Mouse (Mus musculus): Measurements from ENCODE around the gene Capn8.

- TF ChIP-seq GATA1 (IDR thresholded peaks at IDR 0.05; ENCODE audit: low read length) = no peak
- no peak for TF ChIP-seq TAL1 (IDR thresholded peaks at IDR 0.05; ENCODE audit: low read length)
Measured at GRCm38 (mm10) chr1:182571973-182572372, 7.2 kb downstream of the Capn8 start.
